Mouse (Mus musculus) myocyte (in vitro differentiated cells): Measurements from ENCODE around the gene Heatr5a. TPM values are rescaled to one million over a fixed set of nuclear protein-coding genes. Genes with fewer than 3 reads are reported as not detected.

ENCODE experiments used
- H3K27me3 ChIP-seq: one replicate; pipeline ENCODE4 v1.6.1; 2011; ENCODE audit not compliant: control insufficient read depth, insufficient read depth, insufficient read length
- H3K36me3 ChIP-seq: one replicate; pipeline ENCODE4 v1.6.1; 2011; ENCODE audit not compliant: control insufficient read depth, insufficient read depth
- H3K4me2 ChIP-seq: one replicate; pipeline ENCODE4 v1.6.1; 2011; ENCODE audit warnings: low read depth, control low read depth
- H3K4me3 ChIP-seq: one replicate; pipeline ENCODE4 v1.5.1; 2011; ENCODE audit warnings: mild to moderate bottlenecking, control low read depth, moderate library complexity
- H3K79me2 ChIP-seq: one replicate; pipeline ENCODE4 v1.6.1; 2011; ENCODE audit not compliant: control insufficient read depth, insufficient read depth
- H3ac ChIP-seq: one replicate; pipeline ENCODE4 v1.6.1; 2011; ENCODE audit not compliant: control insufficient read depth, insufficient read length
- CEBPB ChIP-seq: IDR thresholded peaks from 2 replicates; pipeline ENCODE4 v1.6.1; 2011; ENCODE audit warnings: mild to moderate bottlenecking, moderate library complexity; ENCODE audit not compliant: poor library complexity, insufficient read depth, severe bottlenecking
- E2F4 ChIP-seq: IDR thresholded peaks from one replicate; pipeline ENCODE4 v1.6.1; 2011; ENCODE audit warnings: mild to moderate bottlenecking, control low read depth, moderate library complexity; ENCODE audit not compliant: insufficient read depth
- MAX ChIP-seq: IDR thresholded peaks from one replicate; pipeline ENCODE4 v1.6.1; 2011; ENCODE audit warnings: low read depth, mild to moderate bottlenecking, control low read depth
- MYOD1 ChIP-seq, 3 experiments: IDR thresholded peaks; one replicate each; pipeline ENCODE4 v1.6.1; 2011; ENCODE audit warnings: control low read depth in 2 of 3, low read depth in 2 of 3, mild to moderate bottlenecking in 2 of 3, moderate library complexity in 1 of 3; ENCODE audit not compliant: insufficient read length in 2 of 3, control insufficient read depth in 1 of 3
- MYOG ChIP-seq, 3 experiments: IDR thresholded peaks; one replicate each; pipeline ENCODE4 v1.6.1; 2011; ENCODE audit warnings: control low read depth in 2 of 3, low read depth in 2 of 3, mild to moderate bottlenecking in 2 of 3; ENCODE audit not compliant: insufficient read length in 2 of 3, control insufficient read depth in 1 of 3, insufficient read depth in 1 of 3
- POLR2A ChIP-seq: IDR thresholded peaks from one replicate; pipeline ENCODE4 v1.6.1; 2011; ENCODE audit warnings: low read depth, mild to moderate bottlenecking, control low read depth, moderate library complexity; ENCODE audit not compliant: insufficient read length
- POLR2AphosphoS2 ChIP-seq: IDR thresholded peaks from one replicate; pipeline ENCODE4 v1.6.1; 2011; ENCODE audit warnings: low read depth, control low read depth; ENCODE audit not compliant: insufficient read length
- REST ChIP-seq: IDR thresholded peaks from one replicate; pipeline ENCODE4 v1.6.1; 2011; ENCODE audit warnings: mild to moderate bottlenecking, control low read depth, moderate library complexity; ENCODE audit not compliant: insufficient read depth, insufficient read length
- SRF ChIP-seq: IDR thresholded peaks from one replicate; pipeline ENCODE4 v1.6.1; 2011; ENCODE audit warnings: low read depth; ENCODE audit not compliant: control insufficient read depth, insufficient read length
- TCF12 ChIP-seq: IDR thresholded peaks from one replicate; pipeline ENCODE4 v1.6.1; 2011; ENCODE audit warnings: mild to moderate bottlenecking, control low read depth; ENCODE audit not compliant: poor library complexity, insufficient read depth, severe bottlenecking
- TCF3 ChIP-seq: IDR thresholded peaks from one replicate; pipeline ENCODE4 v1.6.1; 2011; ENCODE audit warnings: low read depth, control low read depth; ENCODE audit not compliant: insufficient read length
- USF1 ChIP-seq: IDR thresholded peaks from one replicate; pipeline ENCODE4 v1.6.1; 2011; ENCODE audit warnings: low read depth, mild to moderate bottlenecking, control low read depth, moderate library complexity
- polyA plus RNA-seq: library from polyadenylated mRNA; unstranded; fragments of >200 nt; fragmentation: generic; extraction: Trizol; gene quantifications from one replicate; pipeline ENCODE4 v1.2.1, GENCODE M21; 2012; ENCODE audit warnings: missing spikeins

Gene Heatr5a
- polyA plus RNA-seq, 1 experiment, result 10.3 TPM

DNA sequence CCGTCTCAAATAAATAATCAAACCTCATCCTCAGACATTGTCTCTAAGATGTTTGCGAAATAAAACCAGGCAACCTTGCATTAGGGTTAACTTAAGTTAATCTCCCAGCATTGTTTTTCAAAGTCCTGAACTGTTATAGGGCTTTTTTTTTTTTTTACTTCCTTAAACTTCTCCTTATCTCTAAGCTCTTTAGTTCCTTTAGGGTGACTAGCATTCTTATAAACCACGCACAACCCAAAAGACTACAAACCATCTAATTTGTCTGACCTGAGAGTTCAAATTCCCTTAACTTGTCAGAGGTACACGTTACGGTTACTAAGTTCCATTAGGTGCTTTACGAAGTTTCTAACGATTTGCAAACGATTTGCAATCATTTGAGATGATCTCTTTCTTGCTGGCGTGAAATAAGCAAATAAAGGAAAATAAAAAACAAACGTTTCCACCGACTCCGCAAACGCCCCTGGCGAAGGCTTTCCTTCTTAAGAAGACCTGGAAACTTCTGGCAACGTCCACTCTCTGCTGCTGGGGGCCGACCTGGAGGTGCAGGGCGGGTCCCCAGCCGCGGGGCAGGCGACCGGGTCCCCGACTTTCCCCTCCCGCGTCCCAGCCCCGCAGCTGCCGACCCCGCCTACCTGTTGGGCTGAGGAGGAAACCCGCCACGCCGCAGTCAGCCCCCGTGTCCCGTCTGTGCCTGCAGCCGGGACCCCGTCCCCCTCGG, 610 bp downstream of the Heatr5a start:
- Histone ChIP-seq H3K4me3 (peak overlapping the region; percentile 53), H3K27me3 (no peaks in the 10 kb centered on the region)

DNA sequence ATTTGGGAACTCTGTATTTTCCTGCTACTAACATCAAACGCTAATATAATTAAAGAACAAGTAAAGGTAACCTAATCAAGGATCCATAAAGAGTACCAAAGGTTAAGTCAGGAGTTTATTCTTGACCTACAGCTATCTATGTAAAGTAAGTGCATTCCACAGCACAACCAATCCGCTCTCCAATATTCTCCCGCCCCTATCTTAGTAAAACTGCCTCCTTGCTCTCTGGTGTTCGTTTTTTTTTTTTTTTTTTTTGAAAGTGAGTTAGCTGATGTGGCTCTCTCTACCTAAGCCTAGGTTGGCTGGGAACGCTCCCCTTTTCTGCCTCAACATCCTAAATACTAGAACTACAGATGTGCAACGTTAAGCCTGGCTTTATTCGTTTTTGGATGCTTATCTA, 1.2 kb downstream of the Heatr5a start:
- TF ChIP-seq REST (no peak), MYOG (IDR thresholded peaks at IDR 0.05; ENCODE audit: control insufficient read depth in 1 of 3, insufficient read depth in 1 of 3, insufficient read length in 2 of 3, low read depth in 2 of 3) (no peak), POLR2AphosphoS2 (no peak), E2F4 (no peak), CEBPB (no peak), USF1 (no peak), TCF12 (no peak), POLR2A (no peak), TCF3 (no peak), MAX (no peak), SRF (no peak), MYOD1 (IDR thresholded peaks at IDR 0.05; ENCODE audit: control insufficient read depth in 1 of 3, insufficient read length in 2 of 3, low read depth in 2 of 3) (no peak)
- Histone ChIP-seq H3K4me3 (peak overlapping the region; percentile 53), H3K4me2 (peak overlapping the region; percentile 82), H3K36me3 (no peaks in the 10 kb centered on the region), H3K27me3 (no peaks in the 10 kb centered on the region), H3K79me2 (peaks cover 30% of the 10 kb centered on the region), H3ac (no peak overlapping the region)

More for the DNA sequence above, 610 bp downstream of the Heatr5a start:
- TF ChIP-seq MYOD1 (IDR thresholded peaks at IDR 0.05; ENCODE audit: control insufficient read depth in 1 of 3, insufficient read length in 2 of 3, low read depth in 2 of 3), result peak in 1 of 3 experiments; percentile 27
- no peak for TF ChIP-seq POLR2A
- TF ChIP-seq SRF, result no peak
- no peak for TF ChIP-seq CEBPB
- H3K79me2 ChIP-seq, result peaks cover 26% of the 10 kb centered on the region
- H3K36me3 ChIP-seq, result no peaks in the 10 kb centered on the region
- peak overlapping the region; percentile 58 for H3ac ChIP-seq
- H3K4me2 ChIP-seq, result peak overlapping the region; percentile 82

DNA sequence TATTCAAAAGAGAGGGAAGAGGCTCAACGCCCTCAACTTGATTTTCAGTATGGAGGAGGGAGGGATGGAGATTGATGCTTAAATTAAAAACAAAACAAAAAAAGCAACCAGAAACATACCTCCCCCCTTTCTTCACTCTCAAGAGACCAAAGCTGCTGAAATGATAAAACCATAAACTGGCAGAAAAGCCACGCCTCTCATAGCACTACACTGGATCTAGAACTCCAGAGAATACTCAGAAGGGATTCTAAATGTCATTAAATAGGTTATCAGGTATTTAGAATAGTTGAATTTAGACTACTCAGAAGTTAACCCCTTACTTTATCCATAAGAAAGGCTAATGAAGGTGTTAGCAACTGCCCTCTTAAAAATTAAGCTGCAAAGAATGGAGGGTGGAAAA, 2.0 kb downstream of the Heatr5a start:
- H3ac ChIP-seq, result no peak overlapping the region
- no peak for TF ChIP-seq POLR2AphosphoS2
- no peak for TF ChIP-seq POLR2A
- TF ChIP-seq SRF, result no peak
- no peak for TF ChIP-seq MAX
- no peak for TF ChIP-seq TCF3
- H3K4me2 ChIP-seq, result no peak overlapping the region

DNA sequence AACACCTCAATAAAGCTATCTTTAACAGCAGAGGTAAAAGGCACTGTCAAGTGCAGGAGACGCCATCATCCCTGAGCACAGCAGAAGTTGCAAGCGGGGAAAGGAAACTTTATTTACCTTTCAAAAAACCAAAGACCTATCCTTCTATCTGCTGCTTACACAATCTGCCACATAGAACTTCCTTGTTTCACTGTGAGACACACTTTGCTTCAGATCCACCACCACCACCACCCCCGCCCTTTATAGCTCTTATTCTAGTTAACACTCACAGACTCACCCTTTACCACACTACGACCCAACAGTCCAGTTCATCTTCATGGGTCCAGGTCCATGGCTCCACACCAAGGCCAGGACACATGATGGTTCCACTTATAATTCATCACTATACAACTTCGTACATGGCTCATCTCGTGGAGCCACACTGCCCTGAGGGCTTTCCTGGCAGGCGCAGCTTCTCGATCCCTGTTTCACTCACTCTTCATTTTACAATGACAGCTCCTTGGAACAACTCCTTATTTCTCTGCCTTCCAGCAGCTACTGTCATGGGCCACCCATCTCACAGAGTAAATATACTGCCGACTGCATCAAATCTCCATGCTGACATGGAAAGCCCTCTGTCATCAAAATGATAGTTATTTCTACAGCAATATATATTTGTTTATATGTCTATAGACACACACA, 3.1 kb downstream of the Heatr5a start:
- H3K4me3 ChIP-seq, result no peak overlapping the region
- no peak overlapping the region for H3K4me2 ChIP-seq
- no peaks in the 10 kb centered on the region for H3K27me3 ChIP-seq
- H3ac ChIP-seq, result no peak overlapping the region
- peaks cover 41% of the 10 kb centered on the region for H3K79me2 ChIP-seq
- TF ChIP-seq USF1 (no peak), MAX (no peak), TCF12 (no peak), E2F4 (no peak), POLR2A (no peak), SRF (no peak), MYOG (IDR thresholded peaks at IDR 0.05; ENCODE audit: control insufficient read depth in 1 of 3, insufficient read depth in 1 of 3, insufficient read length in 2 of 3, low read depth in 2 of 3) (no peak), MYOD1 (IDR thresholded peaks at IDR 0.05; ENCODE audit: control insufficient read depth in 1 of 3, insufficient read length in 2 of 3, low read depth in 2 of 3) (no peak), TCF3 (no peak), REST (no peak), POLR2AphosphoS2 (no peak), CEBPB (no peak)
- H3K36me3 ChIP-seq, result no peaks in the 10 kb centered on the region

More for the DNA sequence above, 2.0 kb downstream of the Heatr5a start:
- H3K4me3 ChIP-seq, result peak overlapping the region; percentile 53
- H3K79me2 ChIP-seq, result peaks cover 34% of the 10 kb centered on the region
- H3K27me3 ChIP-seq, result no peaks in the 10 kb centered on the region
- H3K36me3 ChIP-seq, result no peaks in the 10 kb centered on the region

DNA sequence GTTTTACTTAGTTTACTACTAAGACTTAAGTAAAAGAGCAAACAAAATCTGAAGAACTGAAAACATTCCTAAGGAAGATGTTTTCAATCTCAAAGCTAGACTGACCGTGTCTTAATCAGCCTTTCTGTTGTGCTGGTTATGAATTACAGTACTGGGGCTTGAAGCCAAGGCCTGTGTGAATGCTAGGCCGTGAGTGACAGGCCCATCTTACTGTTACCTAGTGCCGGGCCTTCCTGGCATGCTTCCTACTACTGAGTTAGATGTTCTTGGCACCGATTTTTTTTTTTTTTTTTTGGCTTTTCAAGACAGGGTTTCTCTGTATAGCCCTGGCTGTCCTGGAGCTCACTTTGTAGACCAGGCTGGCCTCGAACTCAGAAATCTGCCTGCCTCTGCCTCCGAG, 13.5 kb downstream of the Heatr5a start:
- TF ChIP-seq MAX (no peak), SRF (no peak), POLR2AphosphoS2 (no peak), USF1 (no peak), MYOD1 (IDR thresholded peaks at IDR 0.05; ENCODE audit: control insufficient read depth in 1 of 3, insufficient read length in 2 of 3, low read depth in 2 of 3) (no peak), TCF3 (no peak), POLR2A (no peak), MYOG (IDR thresholded peaks at IDR 0.05; ENCODE audit: control insufficient read depth in 1 of 3, insufficient read depth in 1 of 3, insufficient read length in 2 of 3, low read depth in 2 of 3) (no peak), CEBPB (no peak), REST (no peak), TCF12 (no peak), E2F4 (no peak)
- no peaks in the 10 kb centered on the region for H3K27me3 ChIP-seq
- H3K79me2 ChIP-seq, result peaks cover under 1% of the 10 kb centered on the region
- H3K4me2 ChIP-seq, result no peak overlapping the region
- H3K4me3 ChIP-seq, result no peak overlapping the region
- H3K36me3 ChIP-seq, result peaks cover 37% of the 10 kb centered on the region
- H3ac ChIP-seq, result no peak overlapping the region
